Mouse (Mus musculus) hindbrain, embryonic 13.5 days (tissue): ENCODE results near the gene Ube2n. TPM values are rescaled to one million over a fixed set of nuclear protein-coding genes. Genes with fewer than 3 reads are reported as not detected.

Experiments
- ATAC-seq: fragments of 200-750 bp; cut with Nextera tagmentation; 2 replicates; pipeline ENCODE4 v1.8.0; 2017; ENCODE audit warnings: moderate TSS enrichment; ENCODE audit not compliant: low FRiP score
- H3K27ac ChIP-seq: fragments of 300-500 bp; sonication (generic); 2 replicates; pipeline ENCODE4 v1.5.1; 2015; ENCODE audit warnings: inconsistent platforms, mild to moderate bottlenecking, moderate library complexity
- H3K27me3 ChIP-seq: fragments of 300-500 bp; sonication (generic); 2 replicates; pipeline ENCODE4 v1.6.1; 2015; ENCODE audit warnings: mild to moderate bottlenecking, inconsistent platforms
- H3K36me3 ChIP-seq: fragments of 300-500 bp; sonication (generic); 2 replicates; pipeline ENCODE4 v1.6.1; 2015; ENCODE audit warnings: mild to moderate bottlenecking, inconsistent platforms
- H3K4me1 ChIP-seq: fragments of 300-500 bp; sonication (generic); replicated peaks from 2 replicates; pipeline ENCODE4 v1.6.1; 2015; ENCODE audit warnings: inconsistent platforms
- H3K4me2 ChIP-seq: fragments of 300-500 bp; sonication (generic); 2 replicates; pipeline ENCODE4 v1.6.1; 2015; ENCODE audit warnings: inconsistent platforms, mild to moderate bottlenecking, moderate library complexity
- H3K4me3 ChIP-seq: fragments of 300-500 bp; sonication (generic); 2 replicates; pipeline ENCODE4 v1.5.1; 2015; ENCODE audit warnings: mild to moderate bottlenecking, inconsistent platforms
- H3K9ac ChIP-seq: fragments of 300-500 bp; sonication (generic); 2 replicates; pipeline ENCODE4 v1.6.1; 2015; ENCODE audit warnings: mild to moderate bottlenecking, inconsistent platforms
- H3K9me3 ChIP-seq: fragments of 300-500 bp; sonication (generic); 2 replicates; pipeline ENCODE4 v1.6.1; 2016; ENCODE audit warnings: inconsistent platforms
- WGBS: fragments of 180-500 bp; shearing (Covaris S2); methylation state at CpG from one replicate; pipeline ENCODE4 v1.1.7; 2015; 5-methylcytosine and 5-hydroxymethylcytosine counted together
- microRNA-seq: library from miRNA; unstranded; fragments of <30 nt; microRNA quantifications from one replicate; pipeline ENCODE4, GENCODE M21; 2016
- polyA plus RNA-seq: library from polyadenylated mRNA; unstranded; fragments of >200 nt; fragmentation: Nextera tagmentation; extraction: Ambion mirVana; gene quantifications from 2 replicates; pipeline ENCODE4 v1.2.1, GENCODE M21; 2015

Ube2n gene
- polyA plus RNA-seq, 1 experiment from 2014 or later = 411 TPM

DNA sequence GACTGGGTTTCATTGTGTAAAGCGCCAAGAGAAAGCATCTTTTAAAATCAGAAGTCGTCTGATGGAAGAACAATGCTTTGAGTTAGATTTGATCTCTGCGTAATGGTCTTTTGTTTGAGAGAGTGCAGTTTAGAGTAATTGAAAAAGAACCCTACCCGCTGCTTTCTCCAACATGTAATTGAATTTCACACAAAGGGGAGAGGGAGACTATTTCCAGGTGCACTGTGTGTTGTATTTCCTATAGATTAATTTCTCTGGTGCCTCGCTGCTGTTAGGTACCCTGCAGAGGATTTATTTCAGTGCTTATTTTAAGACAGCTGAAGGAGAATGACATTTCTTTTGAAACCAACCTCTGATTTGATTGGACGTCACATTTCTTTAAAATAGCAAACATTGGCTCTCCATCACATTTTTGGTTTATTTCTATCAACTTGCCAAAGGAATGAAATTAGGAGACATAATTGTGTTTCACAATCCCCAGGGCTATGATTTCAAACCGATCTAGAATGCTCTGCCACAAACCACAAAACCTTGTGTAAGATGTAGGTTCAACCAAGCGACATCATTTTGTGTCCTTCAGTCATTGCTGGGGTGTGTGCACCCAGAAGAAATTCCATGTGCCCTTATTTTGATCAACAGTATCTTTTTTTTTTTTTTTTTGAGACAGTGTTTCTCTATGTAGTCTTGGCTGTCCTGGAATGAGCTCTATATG lies 72.7 kb downstream of the Ube2n start:
- WGBS = 51% methylated on average over 8 of the region's 8 CpGs

GRCm38 (mm10) chr10:95589196-95589595 lies 74.3 kb downstream of the Ube2n start:
- Histone ChIP-seq H3K4me3 (no peak overlapping the region), H3K27me3 (no peaks in the 10 kb centered on the region), H3K9me3 (no peaks in the 10 kb centered on the region), H3K4me2 (no peak overlapping the region), H3K36me3 (no peaks in the 10 kb centered on the region), H3K9ac (no peak overlapping the region), H3K4me1 (no peaks in the 10 kb centered on the region), H3K27ac (no peak overlapping the region)
- 95% methylated on average over 4 of the region's 4 CpGs for WGBS
- no peak for ATAC-seq

More for the DNA sequence above, 72.7 kb downstream of the Ube2n start:
- Histone ChIP-seq H3K9me3 (no peaks in the 10 kb centered on the region), H3K4me2 (no peak overlapping the region), H3K27me3 (no peaks in the 10 kb centered on the region), H3K36me3 (no peaks in the 10 kb centered on the region), H3K27ac (0 out of 2 replicates have a peak overlapping the region, but pooled peaks have one; percentile 8), H3K9ac (no peak overlapping the region), H3K4me1 (no peaks in the 10 kb centered on the region), H3K4me3 (no peak overlapping the region)
- no peak for ATAC-seq

DNA sequence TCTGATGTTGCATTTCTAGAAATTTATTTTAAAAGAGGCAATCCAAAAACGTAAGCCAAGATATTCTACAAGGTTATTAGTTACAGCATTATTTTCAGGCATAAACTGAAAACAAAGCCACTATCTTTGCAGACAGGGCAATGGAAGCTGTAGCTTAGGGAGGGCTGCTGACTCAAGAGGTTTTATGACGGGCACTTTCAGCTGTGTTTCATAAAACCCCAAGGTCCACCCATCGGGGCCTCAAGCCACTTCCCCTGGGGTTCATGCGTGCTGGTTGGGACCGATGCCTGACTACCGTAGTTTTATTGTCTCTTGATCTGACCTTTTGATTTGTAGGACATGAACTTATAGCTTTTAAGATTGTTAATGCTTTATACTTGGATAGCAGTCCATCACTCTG lies 75.3 kb downstream of the Ube2n start:
- peaks cover 4% of the 10 kb centered on the region; the same call in 1 of the 2 replicates for H3K27me3 ChIP-seq
- WGBS = 90% methylated on average over 6 of the region's 6 CpGs
- H3K27ac ChIP-seq = no peak overlapping the region
- no peak overlapping the region for H3K4me2 ChIP-seq
- ATAC-seq = no peak
- no peak overlapping the region for H3K9ac ChIP-seq
- no peak overlapping the region for H3K4me3 ChIP-seq
- H3K9me3 ChIP-seq = no peaks in the 10 kb centered on the region
- H3K36me3 ChIP-seq = no peaks in the 10 kb centered on the region
- peaks cover under 1% of the 10 kb centered on the region; the same call in 1 of the 2 replicates for H3K4me1 ChIP-seq

DNA sequence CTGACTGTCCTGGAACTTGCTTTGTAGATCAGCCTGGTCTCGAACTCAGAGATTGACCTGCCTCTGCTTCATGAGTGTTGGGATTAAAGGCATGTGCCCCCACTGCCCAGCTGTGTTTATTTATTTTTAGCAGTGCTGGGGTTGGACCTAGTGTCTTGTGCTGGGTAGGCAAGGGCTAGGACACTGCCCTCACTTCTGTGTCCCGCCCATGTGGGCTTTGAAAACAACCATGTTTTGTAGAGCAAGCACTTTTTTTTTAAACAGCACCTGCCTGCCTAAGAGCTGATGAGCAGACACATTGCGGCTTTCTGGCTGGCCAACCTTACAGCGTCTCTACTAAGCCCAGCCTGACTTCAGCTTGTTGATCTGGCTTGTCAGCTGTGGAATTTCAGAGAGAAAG lies 76.3 kb downstream of the Ube2n start:
- WGBS = 91% methylated on average over 4 of the region's 4 CpGs
- Histone ChIP-seq H3K4me2 (no peak overlapping the region), H3K4me3 (no peak overlapping the region), H3K36me3 (no peaks in the 10 kb centered on the region), H3K4me1 (peaks cover 11% of the 10 kb centered on the region), H3K27ac (no peak overlapping the region), H3K27me3 (peaks cover 4% of the 10 kb centered on the region; the same call in 1 of the 2 replicates), H3K9ac (no peak overlapping the region), H3K9me3 (no peaks in the 10 kb centered on the region)
- no peak for ATAC-seq

DNA sequence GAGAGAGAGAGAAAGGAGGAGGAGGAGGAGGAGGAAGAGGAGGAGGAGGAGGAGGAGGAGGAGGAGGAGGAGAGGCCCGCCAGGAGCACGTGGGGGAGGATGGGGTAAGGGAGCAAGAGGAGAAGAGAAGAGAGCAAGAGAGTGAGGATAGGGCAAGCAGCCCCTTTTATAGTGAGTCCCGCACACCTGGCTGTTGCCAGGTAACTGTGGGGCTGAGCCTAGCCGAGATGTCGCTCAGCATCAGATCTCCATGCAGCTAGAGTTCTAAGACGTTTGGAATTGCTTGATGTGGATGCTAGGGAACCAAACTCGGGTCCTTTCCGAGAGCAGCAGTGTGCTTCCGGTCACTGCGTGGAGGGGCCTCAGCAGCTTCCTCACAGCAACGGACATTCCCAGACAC lies 79.5 kb downstream of the Ube2n start:
- Histone ChIP-seq H3K27ac (no peak overlapping the region), H3K4me3 (no peak overlapping the region), H3K9me3 (no peaks in the 10 kb centered on the region), H3K36me3 (no peaks in the 10 kb centered on the region), H3K4me2 (no peak overlapping the region), H3K4me1 (peaks cover 11% of the 10 kb centered on the region), H3K9ac (no peak overlapping the region), H3K27me3 (peaks cover 4% of the 10 kb centered on the region; the same call in 1 of the 2 replicates)
- ATAC-seq = no peak
- WGBS = 53% methylated on average over 9 of the region's 11 CpGs

Small RNAs within 50 kb of the gene (microRNA-seq; reads per million reads assigned to microRNA genes)
- gene Mir3058 = 6.5 reads per million, percentile 19 among the genes with 10 or more reads in this experiment

Other genes with a start within 250 kb of the Ube2n start
- gene Cradd, start 191.0 kb upstream of the Ube2n start, polyA plus RNA-seq = 10.3 and 11.7 TPM in 2 replicates
- gene Socs2, start 98.0 kb upstream of the Ube2n start, polyA plus RNA-seq = 118 and 138 TPM in 2 replicates
- gene Mrpl42, start 13.2 kb upstream of the Ube2n start, polyA plus RNA-seq = 252 and 268 TPM in 2 replicates
- gene Nudt4, start 49.0 kb downstream of the Ube2n start, polyA plus RNA-seq = 74.6 and 76.5 TPM in 2 replicates
- not detected in 2 replicates for gene Anapc15-ps, start 158.3 kb downstream of the Ube2n start, polyA plus RNA-seq